Mouse (Mus musculus) embryonic facial prominence, embryonic 13.5 days (tissue): ENCODE measurements around the gene Ceacam20. TPM values are rescaled to one million over a fixed set of nuclear protein-coding genes. Genes with fewer than 3 reads are reported as not detected.
"Not testable (repeated sequence)": the region's sequence is repeated elsewhere in the genome, so short reads cannot be mapped to it uniquely, and the experiment has no call there.

Experiments used
- ATAC-seq: fragments of 200-750 bp; cut with Nextera tagmentation; 2 replicates; pipeline ENCODE4 v1.8.0; 2017; ENCODE audit warnings: low read depth; ENCODE audit not compliant: insufficient number of reproducible peaks, insufficient read depth, low FRiP score, low TSS enrichment
- H3K27ac ChIP-seq: fragments of 300-500 bp; sonication (generic); 2 replicates; pipeline ENCODE4 v1.5.1; 2015; ENCODE audit warnings: moderate library complexity, mild to moderate bottlenecking, inconsistent platforms
- H3K27me3 ChIP-seq: fragments of 300-500 bp; sonication (generic); 2 replicates; pipeline ENCODE4 v1.6.1; 2015; ENCODE audit warnings: mild to moderate bottlenecking, inconsistent platforms
- H3K36me3 ChIP-seq: fragments of 300-500 bp; sonication (generic); 2 replicates; pipeline ENCODE4 v1.6.1; 2015; ENCODE audit warnings: mild to moderate bottlenecking, inconsistent platforms
- H3K4me1 ChIP-seq: fragments of 300-500 bp; sonication (generic); 2 replicates; pipeline ENCODE4 v1.6.1; 2015; ENCODE audit warnings: inconsistent platforms
- H3K4me2 ChIP-seq: fragments of 300-500 bp; sonication (generic); 2 replicates; pipeline ENCODE4 v1.6.1; 2015; ENCODE audit warnings: moderate library complexity, mild to moderate bottlenecking, inconsistent platforms
- H3K4me3 ChIP-seq: fragments of 300-500 bp; sonication (generic); 2 replicates; pipeline ENCODE4 v1.5.1; 2015; ENCODE audit warnings: mild to moderate bottlenecking, inconsistent platforms
- H3K9ac ChIP-seq: fragments of 300-500 bp; sonication (generic); 2 replicates; pipeline ENCODE4 v1.6.1; 2015; ENCODE audit warnings: mild to moderate bottlenecking, inconsistent platforms
- H3K9me3 ChIP-seq: fragments of 300-500 bp; sonication (generic); 2 replicates; pipeline ENCODE4 v1.6.1; 2016; ENCODE audit warnings: inconsistent platforms
- WGBS: fragments of 180-500 bp; shearing (Covaris S2); methylation state at CpG from one replicate; pipeline ENCODE4 v1.1.7; 2015; ENCODE audit warnings: mixed read lengths; 5-methylcytosine and 5-hydroxymethylcytosine counted together
- polyA plus RNA-seq: library from polyadenylated mRNA; unstranded; fragments of >200 nt; fragmentation: Nextera tagmentation; extraction: Ambion mirVana; gene quantifications from 2 replicates; pipeline ENCODE4 v1.2.1, GENCODE M21; 2015

The Ceacam20 gene
- polyA plus RNA-seq, 1 experiment from 2014 or later = not detected

DNA sequence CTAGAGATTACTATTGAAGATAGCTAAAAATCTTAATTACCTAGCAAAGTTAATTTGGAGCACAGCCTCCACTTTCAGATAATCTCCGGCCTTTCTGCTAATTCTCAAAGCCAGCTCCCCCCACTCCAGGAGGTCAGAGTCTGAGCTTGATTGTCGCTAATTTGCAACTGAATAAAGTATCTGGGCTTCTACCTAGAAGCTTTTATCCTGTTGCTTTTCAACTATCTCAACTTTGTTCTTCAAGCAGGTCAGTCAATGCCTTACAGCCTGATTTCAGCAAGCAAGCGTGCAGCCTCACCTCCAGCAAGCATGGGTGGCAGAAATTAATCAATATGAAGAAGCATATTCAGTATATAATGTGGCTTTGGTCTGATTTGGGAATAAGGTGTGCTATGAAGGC, 31.5 kb downstream of the Ceacam20 start:
- not testable (repeated sequence) for H3K4me2 ChIP-seq, H3K4me3 ChIP-seq, H3K9ac ChIP-seq, H3K27ac ChIP-seq, H3K27me3 ChIP-seq, ATAC-seq, H3K36me3 ChIP-seq, H3K4me1 ChIP-seq
- H3K9me3 ChIP-seq = peaks cover 11% of the 10 kb centered on the region
- WGBS = 58% methylated on average over 3 of the region's 3 CpGs

DNA sequence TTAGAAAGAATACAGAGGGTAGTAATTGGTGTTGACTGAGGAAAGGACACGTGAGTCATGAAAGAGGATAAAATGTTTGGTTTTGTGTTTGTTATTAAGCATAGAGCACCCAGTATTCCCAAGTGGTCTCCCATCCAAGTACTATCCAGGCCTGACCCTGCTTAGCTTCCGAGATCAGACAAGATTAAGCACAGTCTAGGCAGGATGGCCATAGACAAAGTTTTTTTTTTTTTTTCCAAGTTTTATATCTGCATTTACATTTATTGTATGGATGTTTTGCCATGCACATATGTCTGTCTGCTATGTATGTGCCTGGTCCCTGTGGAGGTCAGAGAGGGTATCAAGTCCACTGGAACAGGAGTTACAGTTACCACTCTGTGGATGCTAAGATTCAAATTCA, 44.8 kb downstream of the Ceacam20 start:
- Histone ChIP-seq H3K27me3 (no peaks in the 10 kb centered on the region), H3K4me1 (no peaks in the 10 kb centered on the region), H3K4me2 (no peak overlapping the region), H3K9me3 (no peaks in the 10 kb centered on the region), H3K4me3 (no peak overlapping the region), H3K27ac (no peak overlapping the region), H3K9ac (no peak overlapping the region), H3K36me3 (no peaks in the 10 kb centered on the region)
- ATAC-seq = no peak
- 79% methylated on average over 2 of the region's 2 CpGs for WGBS

Other genes starting within 250 kb of the Ceacam20 start
- 112 and 139 TPM in 2 replicates for gene Tomm40, start 250.0 kb upstream of the Ceacam20 start, polyA plus RNA-seq
- 82.9 and 87.0 TPM in 2 replicates for gene Nectin2, start 214.9 kb upstream of the Ceacam20 start, polyA plus RNA-seq
- 98.1 and 116 TPM in 2 replicates for gene Bcam, start 194.4 kb upstream of the Ceacam20 start, polyA plus RNA-seq
- gene Cblc, start 168.6 kb upstream of the Ceacam20 start, polyA plus RNA-seq = 8.1 and 10.4 TPM in 2 replicates
- gene Bcl3, start 142.6 kb upstream of the Ceacam20 start, polyA plus RNA-seq = 2.2 and 3.6 TPM in 2 replicates
- 0.28 and 0.72 TPM in 2 replicates for gene Gm19345, start 113.4 kb upstream of the Ceacam20 start, polyA plus RNA-seq
- not detected in 2 replicates for gene Ceacam16, start 104.1 kb upstream of the Ceacam20 start, polyA plus RNA-seq
- 0.25 and 0.48 TPM in 2 replicates for gene Ceacam19, start 77.4 kb upstream of the Ceacam20 start, polyA plus RNA-seq
- 12.0 and 12.9 TPM in 2 replicates for gene Pvr, start 44.3 kb upstream of the Ceacam20 start, polyA plus RNA-seq
- 0.30 TPM in 1 of 2 replicates, not detected in the other for gene Igsf23, start 14.7 kb upstream of the Ceacam20 start, polyA plus RNA-seq
- not detected in 2 replicates for gene Nlrp9b, start 26.1 kb downstream of the Ceacam20 start, polyA plus RNA-seq
- gene Vmn1r91, start 134.3 kb downstream of the Ceacam20 start, polyA plus RNA-seq = not detected in 2 replicates
- not detected in 2 replicates for gene Gm16442, start 157.2 kb downstream of the Ceacam20 start, polyA plus RNA-seq
- not detected in 2 replicates for gene Vmn1r93, start 173.7 kb downstream of the Ceacam20 start, polyA plus RNA-seq
- gene Vmn1r94, start 203.0 kb downstream of the Ceacam20 start, polyA plus RNA-seq = not detected in 2 replicates
- not detected in 2 replicates for gene Vmn1r95, start 228.3 kb downstream of the Ceacam20 start, polyA plus RNA-seq
- not detected in 2 replicates for gene Gm6164, start 240.2 kb downstream of the Ceacam20 start, polyA plus RNA-seq